Mouse (Mus musculus): ENCODE measurements at regions not wholly inside any gene's neighbourhood (a gene's known extent, or its start where the extent isn't known, plus 50 kb on each side); places are given as distances from the start of the nearest gene placed in this dataset.

- DNase-seq (ENCODE audit: low spot score) = no peak
Measured at GRCm38 (mm10) chr11:114433561-114433960, 234.8 kb upstream of the Rpl38 start.

- DNase-seq (ENCODE audit: low spot score) = no peak
Measured at GRCm38 (mm10) chr11:114425447-114425846, 242.9 kb upstream of the Rpl38 start.

DNA sequence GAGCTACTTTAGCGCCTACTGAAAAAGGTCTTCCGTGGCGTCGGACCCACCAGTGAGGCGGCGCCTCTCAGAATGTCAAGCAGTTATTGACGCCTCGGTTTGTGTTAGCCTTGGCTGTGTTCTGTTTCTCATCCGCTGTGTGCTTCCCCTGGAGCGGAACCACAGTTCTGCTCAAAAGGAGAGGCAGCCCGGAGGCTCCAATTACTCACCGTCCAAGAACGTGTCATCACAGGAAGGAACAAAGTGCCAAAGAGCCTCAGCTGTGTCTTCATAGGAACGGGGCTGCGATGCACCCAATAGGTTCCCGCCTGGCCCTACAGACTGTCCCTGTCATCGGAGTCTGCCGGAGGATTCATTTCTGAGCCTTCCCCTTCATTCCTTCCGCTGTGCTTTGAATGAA, 245.0 kb upstream of the Rpl38 start:
- no peak for DNase-seq (ENCODE audit: low spot score)

- DNase-seq (ENCODE audit: low spot score) = no peak
Measured at GRCm38 (mm10) chr11:114419002-114419401, 249.3 kb upstream of the Rpl38 start.

GRCm38 (mm10) chr11:114416168-114416567, 252.2 kb upstream of the Rpl38 start:
- DNase-seq (ENCODE audit: low spot score) = no peak

- no peak for DNase-seq (ENCODE audit: low spot score)
Measured at GRCm38 (mm10) chr11:114404401-114404800, 263.9 kb upstream of the Rpl38 start.

DNA sequence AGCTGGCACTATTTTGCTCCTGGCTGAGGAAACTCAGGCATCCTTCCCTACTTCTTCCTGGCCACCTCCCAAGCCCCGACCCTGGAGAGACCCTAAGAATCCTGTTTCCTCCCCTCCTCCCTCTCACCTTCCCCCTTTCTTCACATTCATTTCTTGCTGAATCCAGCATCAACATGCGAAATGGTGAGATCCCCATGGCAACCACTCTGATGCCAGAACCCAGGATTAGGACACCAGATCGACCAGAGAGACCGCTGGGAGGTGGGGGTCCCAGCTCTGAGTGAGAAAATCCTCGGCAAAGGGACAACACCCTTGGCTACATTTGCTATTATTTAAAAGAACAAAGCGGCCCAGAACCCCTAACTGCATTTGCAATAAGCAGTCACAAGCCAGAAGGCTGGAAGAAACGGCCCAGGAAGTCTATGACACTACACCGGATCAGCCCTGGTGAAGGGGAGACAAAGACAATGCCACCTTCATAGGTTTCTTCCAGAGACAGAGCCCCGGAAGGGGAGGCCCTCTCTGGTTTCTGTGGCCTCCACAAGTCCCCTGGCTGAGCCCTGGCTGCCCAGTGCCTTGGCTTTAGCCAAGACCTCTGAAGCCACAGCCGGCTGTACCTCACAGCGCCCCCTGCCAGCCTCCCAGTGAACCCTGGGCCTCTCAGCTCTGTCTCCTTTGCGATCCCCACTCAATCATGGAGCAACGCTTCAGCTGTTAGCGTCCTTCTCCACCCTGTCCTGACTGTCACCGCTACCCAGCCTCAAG, 265.6 kb upstream of the Rpl38 start:
- no peak for DNase-seq (ENCODE audit: low spot score)

GRCm38 (mm10) chr11:114400701-114401100, 267.6 kb upstream of the Rpl38 start:
- no peak for DNase-seq (ENCODE audit: low spot score)

DNA sequence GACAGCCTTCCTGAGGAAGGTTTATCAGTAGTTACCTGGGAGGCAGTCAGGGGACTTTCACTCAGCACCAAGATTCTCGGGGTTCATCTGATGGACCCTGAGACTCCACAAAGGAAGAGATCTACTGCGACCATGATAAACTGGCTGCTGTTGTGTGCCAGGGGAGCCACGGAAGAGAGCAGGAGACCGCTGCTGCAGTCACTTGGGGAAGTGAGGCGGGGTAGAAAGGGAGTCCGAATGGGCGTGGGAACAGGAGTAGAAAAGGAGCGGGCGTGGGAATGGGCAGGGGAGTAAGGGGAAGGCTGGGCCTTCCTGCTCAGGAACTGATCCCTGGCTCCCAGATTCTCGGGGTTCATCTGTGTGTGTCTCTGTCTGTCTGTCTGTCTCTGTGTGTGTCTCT, 276.2 kb upstream of the Rpl38 start:
- no peak for DNase-seq (ENCODE audit: low spot score)

DNA sequence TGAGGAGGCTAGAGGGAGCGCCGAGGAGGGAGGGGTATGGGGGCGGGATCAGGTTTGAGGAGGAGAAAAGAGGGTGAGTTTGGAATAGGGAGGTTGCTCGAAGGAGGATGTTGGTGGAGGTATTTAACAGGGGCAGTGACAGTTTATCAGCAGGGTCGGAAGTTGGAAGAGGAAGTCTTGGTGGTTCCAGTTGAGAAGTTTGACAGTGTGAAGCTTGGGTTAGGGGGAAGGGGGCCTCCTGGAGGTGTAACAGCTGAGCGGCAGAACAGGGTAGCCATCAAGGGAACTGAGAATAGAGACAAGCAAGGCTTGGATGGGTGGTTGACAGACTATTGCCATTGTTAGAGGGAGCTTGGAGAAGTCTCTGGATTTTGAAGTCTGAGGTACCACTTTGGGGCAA, 276.8 kb upstream of the Rpl38 start:
- peak; percentile 2 for DNase-seq (ENCODE audit: low spot score)

DNA sequence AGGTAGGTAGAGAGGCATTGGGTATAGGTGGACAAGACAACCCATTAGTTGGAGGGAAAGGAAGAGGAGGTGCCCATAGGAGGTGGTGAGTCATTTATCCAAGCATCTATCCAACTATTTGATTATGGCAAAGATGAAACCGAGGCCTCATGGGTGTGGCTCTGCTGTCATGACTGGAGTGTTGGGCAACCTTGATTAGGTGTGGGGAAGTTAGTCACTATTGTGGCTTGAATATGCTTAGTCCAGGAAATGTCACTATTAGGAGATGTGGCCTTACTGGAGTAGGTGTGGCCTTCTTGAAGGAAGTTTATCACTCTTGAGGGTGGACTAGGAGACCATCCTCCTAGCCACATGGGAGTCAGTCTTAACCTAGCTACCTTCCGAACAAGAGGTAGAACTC, 281.2 kb upstream of the Rpl38 start:
- no peak for DNase-seq (ENCODE audit: low spot score)

- no peak for DNase-seq (ENCODE audit: low spot score)
Measured at GRCm38 (mm10) chr11:114379411-114379824, 288.9 kb upstream of the Rpl38 start.

GRCm38 (mm10) chr11:114375921-114376320, 292.4 kb upstream of the Rpl38 start:
- DNase-seq (ENCODE audit: low spot score) = no peak

DNA sequence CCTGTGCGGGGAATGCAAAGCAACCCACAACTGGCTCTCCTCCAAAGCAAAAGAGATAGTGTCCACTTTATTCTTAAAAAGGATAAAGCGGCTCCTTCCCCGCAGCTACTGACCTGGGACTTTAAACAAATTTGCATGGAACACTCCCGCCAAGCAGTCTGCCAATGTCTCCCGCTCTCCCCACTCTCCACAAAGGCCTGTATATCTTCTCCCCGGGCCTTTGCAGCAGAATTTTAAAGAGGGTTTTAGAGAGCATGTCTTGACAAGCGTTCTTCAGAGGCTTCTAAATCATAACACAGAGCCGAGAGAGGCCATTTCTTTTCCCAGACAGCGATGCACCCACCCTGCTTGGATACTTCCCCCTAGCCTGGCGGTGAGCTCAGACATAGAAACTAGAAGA, 297.6 kb upstream of the Rpl38 start:
- no peak for DNase-seq (ENCODE audit: low spot score)

DNA sequence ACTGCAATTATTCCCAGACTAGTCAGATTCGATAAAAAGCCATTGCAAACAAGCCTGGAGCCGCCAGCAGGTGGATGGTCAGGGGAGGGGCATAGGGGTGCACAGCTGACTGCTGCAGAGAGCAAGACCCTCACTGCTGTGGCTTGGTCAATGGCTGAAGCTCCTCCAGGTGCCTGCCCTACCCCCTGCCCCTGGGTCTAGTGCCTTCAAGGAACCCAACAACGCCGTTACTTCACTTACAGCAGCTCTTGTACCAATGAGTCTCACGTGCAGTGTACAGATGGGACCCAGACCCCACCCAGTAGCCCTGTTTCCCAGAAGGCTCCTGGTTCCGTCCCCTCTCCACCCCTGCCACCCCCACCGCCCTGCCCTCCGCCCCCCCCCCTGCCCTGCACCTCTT, 300.5 kb upstream of the Rpl38 start:
- no peak for DNase-seq (ENCODE audit: low spot score)

DNA sequence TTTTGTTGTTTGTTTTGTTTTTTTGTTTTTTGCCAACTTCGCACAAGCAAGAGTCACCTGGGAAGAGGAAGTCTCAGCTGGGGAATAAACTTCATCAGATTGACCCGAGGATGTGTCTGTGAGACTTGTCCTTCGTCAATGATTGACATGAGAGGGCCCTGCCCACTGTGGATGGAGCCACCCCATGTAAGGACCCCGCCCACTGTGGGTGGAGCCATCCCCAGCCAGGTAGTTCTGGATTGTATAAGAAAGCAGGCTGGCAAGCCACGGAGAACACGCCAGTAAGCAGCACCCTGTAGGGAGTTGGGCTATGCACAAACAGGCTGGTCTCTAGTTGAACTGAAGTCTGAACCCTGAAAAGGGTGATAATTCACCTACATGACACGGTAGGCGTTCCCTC, 294.1 kb upstream of the Sdk2 start:
- DNase-seq (ENCODE audit: low spot score) = no peak

DNA sequence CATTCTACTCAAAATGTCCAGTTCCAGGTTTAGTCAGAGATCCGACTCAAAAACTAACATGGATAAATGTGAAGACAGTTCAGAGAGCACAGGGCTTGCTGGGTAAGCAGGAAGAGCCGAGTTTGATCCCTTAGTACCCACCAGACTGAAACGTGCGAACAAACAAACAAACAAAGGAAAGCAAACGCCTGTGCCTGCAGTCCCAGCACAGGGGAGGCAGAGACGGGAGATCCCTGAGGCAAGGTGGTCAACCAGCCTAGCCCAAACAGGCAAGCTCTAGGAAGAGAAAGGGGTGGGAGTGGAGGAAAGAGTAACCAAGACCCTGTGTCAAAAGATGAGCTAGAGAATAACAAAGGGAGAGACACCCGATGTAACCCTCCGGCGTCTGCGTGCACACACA, 293.5 kb upstream of the Sdk2 start:
- DNase-seq (ENCODE audit: low spot score) = no peak

GRCm38 (mm10) chr11:114352146-114352795, 285.4 kb upstream of the Sdk2 start:
- no peak for DNase-seq (ENCODE audit: low spot score)

DNA sequence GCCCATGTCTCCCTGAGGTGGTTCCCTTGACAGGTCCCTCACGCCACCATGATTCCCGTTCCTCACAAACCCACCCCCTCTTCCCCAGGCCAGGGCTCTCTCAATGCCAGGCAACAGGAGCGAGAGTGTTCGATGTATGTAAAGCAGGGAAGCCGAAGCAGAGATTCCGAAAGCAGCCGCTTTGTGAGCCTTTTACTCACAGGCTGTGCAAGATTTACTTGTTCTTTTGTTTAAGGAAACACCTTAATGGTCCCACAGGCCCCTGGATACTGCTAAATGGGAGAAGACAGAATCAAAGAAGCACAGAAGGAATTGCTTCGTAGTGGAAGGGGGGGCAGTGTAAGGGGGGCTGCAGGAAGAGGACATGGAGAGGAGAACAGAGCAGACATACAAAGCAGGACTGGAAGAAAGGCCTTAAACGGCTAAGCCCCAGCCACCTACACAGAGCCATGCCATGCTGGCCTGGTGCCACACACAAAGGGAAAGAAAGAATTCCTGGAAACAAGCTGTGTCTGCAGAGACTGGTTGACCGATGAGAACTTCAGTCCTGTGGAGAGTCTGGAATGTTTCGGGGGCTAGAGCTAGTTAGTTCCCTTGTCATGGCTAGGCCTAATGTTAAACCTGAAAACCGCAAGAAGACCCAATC, 270.1 kb upstream of the Sdk2 start:
- DNase-seq (ENCODE audit: low spot score) = no peak

DNA sequence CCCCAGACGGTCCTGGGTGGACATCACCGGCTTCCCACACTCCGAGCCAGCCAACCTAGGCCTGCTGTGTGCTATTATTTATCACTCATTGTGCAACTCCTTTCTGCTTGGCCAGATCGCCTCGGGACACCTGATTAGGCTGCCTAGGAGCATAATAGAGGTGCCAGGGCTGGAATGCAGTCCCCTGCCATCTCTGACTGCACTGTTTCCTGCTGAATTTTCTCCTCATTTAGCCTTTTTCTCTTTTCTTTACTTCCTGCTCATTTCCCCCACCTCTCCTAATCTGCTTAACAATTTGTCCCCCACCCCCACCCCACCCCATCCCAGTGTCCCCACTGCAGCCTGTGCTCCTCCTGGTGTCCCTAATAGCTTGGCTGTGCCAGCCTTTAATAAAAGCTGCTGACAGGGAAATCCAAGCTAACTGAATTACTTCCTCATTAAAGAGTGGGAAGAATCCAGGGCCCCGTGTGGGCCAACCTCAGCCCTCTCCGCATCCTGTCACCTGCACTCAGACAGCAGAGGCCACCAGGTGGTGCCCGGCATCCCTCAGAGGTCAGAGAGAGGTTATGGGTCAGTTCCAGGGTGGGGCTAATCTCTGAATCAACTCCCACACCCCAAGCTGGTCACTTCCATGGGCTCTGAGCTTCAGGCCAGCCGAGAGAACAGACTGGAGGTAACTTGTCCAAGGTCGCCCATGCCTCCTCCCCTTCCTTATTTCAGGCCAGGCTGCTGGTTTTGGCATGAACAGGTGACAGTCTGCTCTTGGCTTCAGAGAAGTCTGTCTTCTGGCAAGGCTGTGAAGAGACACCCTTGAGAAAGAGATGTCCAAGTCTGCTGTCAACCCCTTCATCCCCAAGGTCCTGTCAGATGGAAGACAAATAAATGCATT, 269.3 kb upstream of the Sdk2 start:
- no peak for DNase-seq (ENCODE audit: low spot score)

GRCm38 (mm10) chr11:114331579-114332150, 264.8 kb upstream of the Sdk2 start:
- no peak for DNase-seq (ENCODE audit: low spot score)

- no peak for DNase-seq (ENCODE audit: low spot score)
Measured at GRCm38 (mm10) chr11:114330316-114330715, 263.5 kb upstream of the Sdk2 start.
